Mouse (Mus musculus) stomach, postnatal 0 days (tissue): Measurements from ENCODE around the gene Aplp2. TPM values are rescaled to one million over a fixed set of nuclear protein-coding genes. Genes with fewer than 3 reads are reported as not detected.

Experiments used
- ATAC-seq: fragments of 200-750 bp; cut with Nextera tagmentation; 2 replicates; pipeline ENCODE4 v1.8.0; 2017; ENCODE audit not compliant: low FRiP score, low TSS enrichment
- DNase-seq: peaks from one replicate; pipeline ENCODE4 v3.0.0-alpha.2; 2016; ENCODE audit warnings: low spot score
- H3K27ac ChIP-seq: fragments of 300-500 bp; sonication (generic); replicated peaks from 2 replicates; pipeline ENCODE4 v1.5.1; 2014; ENCODE audit warnings: mild to moderate bottlenecking, control low read depth
- H3K27me3 ChIP-seq: fragments of 300-500 bp; sonication (generic); 2 replicates; pipeline ENCODE4 v1.6.1; 2014; ENCODE audit warnings: low read length; ENCODE audit not compliant: control insufficient read depth, insufficient read depth
- H3K36me3 ChIP-seq: fragments of 300-500 bp; sonication (generic); 2 replicates; pipeline ENCODE4 v1.6.1; 2014; ENCODE audit warnings: low read length, mixed read lengths; ENCODE audit not compliant: control insufficient read depth, insufficient read depth
- H3K4me1 ChIP-seq: fragments of 300-500 bp; sonication (generic); replicated peaks from 2 replicates; pipeline ENCODE4 v1.6.1; 2014; ENCODE audit warnings: antibody characterized with exemption; ENCODE audit not compliant: control insufficient read depth, insufficient read depth
- H3K4me2 ChIP-seq: fragments of 300-500 bp; sonication (generic); replicated peaks from 2 replicates; pipeline ENCODE4 v1.6.1; 2014; ENCODE audit warnings: low read depth, mild to moderate bottlenecking, control low read depth, moderate library complexity
- H3K4me3 ChIP-seq: fragments of 300-500 bp; sonication (generic); 2 replicates; pipeline ENCODE4 v1.5.1; 2014; ENCODE audit warnings: low read depth, low read length, control low read depth
- H3K9ac ChIP-seq: fragments of 300-500 bp; sonication (generic); 2 replicates; pipeline ENCODE4 v1.6.1; 2014; ENCODE audit warnings: mild to moderate bottlenecking, low read length, control low read depth, mixed read lengths
- H3K9me3 ChIP-seq: fragments of 300-500 bp; sonication (generic); 2 replicates; pipeline ENCODE4 v1.6.1; 2016; ENCODE audit warnings: low read length; ENCODE audit not compliant: control insufficient read depth
- CTCF ChIP-seq: IDR thresholded peaks from 2 replicates; pipeline ENCODE4 v1.5.1; 2016; ENCODE audit warnings: antibody characterized with exemption, low read depth, mild to moderate bottlenecking, moderate library complexity
- EP300 ChIP-seq: optimal IDR thresholded peaks from 2 replicates; pipeline ENCODE3; 2016; ENCODE audit warnings: antibody characterized with exemption
- WGBS: fragments of 180-500 bp; shearing (Covaris S2); extraction: QIAGEN DNeasy Blood & Tissue Kit; methylation state at CpG from one replicate; pipeline ENCODE4 v1.1.7; 2014; 5-methylcytosine and 5-hydroxymethylcytosine counted together
- polyA plus RNA-seq: library from polyadenylated mRNA; unstranded; fragments of >200 nt; fragmentation: Nextera tagmentation; extraction: Ambion mirVana; gene quantifications from 2 replicates; pipeline ENCODE4 v1.2.1, GENCODE M21; 2015

Gene Aplp2
- polyA plus RNA-seq, 1 experiment from 2014 or later = 187 TPM

DNA sequence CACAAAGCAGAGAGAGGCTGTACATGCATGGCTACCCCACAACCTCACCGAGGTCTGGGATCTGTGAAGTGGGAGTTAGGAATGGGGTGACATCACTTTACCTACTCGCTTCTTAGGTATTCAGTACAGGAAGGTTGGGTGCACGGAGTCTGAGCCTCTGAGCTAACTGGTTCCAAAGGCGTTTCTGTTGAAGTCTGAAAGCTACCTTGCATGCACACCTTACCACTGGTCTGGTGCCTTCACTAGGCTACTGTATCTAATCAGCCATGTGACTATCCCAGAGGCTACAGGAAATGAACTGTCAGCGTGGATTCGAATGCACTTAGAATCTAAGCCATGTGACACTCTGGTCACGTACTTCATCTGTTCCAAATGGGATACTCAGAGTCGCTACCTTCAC is 55.0 kb downstream of the Aplp2 start:
- no peaks in the 10 kb centered on the region for H3K27me3 ChIP-seq
- no peak for TF ChIP-seq EP300
- no peak for TF ChIP-seq CTCF
- no peak overlapping the region for H3K4me3 ChIP-seq
- ATAC-seq = no peak
- WGBS = 87% methylated on average over 8 of the region's 8 CpGs
- DNase-seq = no peak
- no peaks in the 10 kb centered on the region for H3K4me1 ChIP-seq
- H3K4me2 ChIP-seq = no peak overlapping the region
- no peaks in the 10 kb centered on the region for H3K9me3 ChIP-seq
- peaks cover 28% of the 10 kb centered on the region for H3K36me3 ChIP-seq
- H3K27ac ChIP-seq = no peak overlapping the region
- H3K9ac ChIP-seq = no peak overlapping the region

DNA sequence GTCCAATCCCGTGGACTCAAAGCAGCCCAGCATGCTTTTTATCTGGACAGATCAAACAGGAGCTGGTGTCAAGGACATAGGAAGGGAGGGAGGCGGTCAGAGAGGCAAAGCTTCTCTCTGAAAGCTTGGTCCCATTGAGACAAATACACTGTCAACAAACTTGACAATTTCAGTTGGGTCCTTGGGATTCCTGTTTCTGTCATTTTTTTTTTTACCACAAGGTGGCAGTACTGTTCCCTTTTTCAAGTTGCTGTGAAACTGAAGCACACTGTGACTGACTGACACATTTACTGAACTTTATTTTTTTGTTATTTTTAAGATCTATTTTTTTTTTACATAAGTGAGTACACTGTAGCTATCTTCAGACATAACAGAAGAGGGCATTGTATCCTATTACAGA is 60.6 kb downstream of the Aplp2 start:
- Histone ChIP-seq H3K36me3 (peaks cover 15% of the 10 kb centered on the region; the same call in 1 of the 2 replicates), H3K4me3 (no peak overlapping the region), H3K9ac (no peak overlapping the region), H3K27me3 (no peaks in the 10 kb centered on the region), H3K27ac (no peak overlapping the region), H3K9me3 (no peaks in the 10 kb centered on the region), H3K4me1 (no peaks in the 10 kb centered on the region), H3K4me2 (no peak overlapping the region)
- TF ChIP-seq CTCF (peak; percentile 83), EP300 (no peak)
- DNase-seq (no peak), ATAC-seq (no peak)
- 78% methylated on average over 2 of the region's 2 CpGs for WGBS

DNA sequence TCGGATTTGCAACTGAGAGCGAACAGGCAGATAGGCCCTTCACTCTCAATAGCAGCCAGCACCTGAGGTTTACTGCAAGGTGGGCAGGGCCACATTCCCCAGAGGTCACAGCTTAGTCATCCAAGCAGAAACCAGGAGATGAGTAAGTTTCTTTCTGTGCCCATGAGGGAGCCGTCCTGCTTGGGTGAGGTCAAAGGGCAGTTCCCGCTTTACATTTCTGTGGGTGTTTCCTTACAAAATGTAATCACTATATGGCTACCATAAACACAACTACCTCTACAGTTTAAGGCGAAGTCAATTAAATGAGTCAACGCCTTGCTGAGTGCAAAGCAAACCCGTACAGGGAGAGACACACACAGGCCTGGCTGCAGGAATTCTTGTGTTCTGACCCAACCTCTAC is 63.5 kb downstream of the Aplp2 start:
- Histone ChIP-seq H3K9me3 (no peaks in the 10 kb centered on the region), H3K27me3 (no peaks in the 10 kb centered on the region), H3K4me3 (no peak overlapping the region), H3K9ac (no peak overlapping the region), H3K4me1 (no peaks in the 10 kb centered on the region), H3K27ac (no peak overlapping the region), H3K4me2 (no peak overlapping the region), H3K36me3 (peaks cover 6% of the 10 kb centered on the region; the same call in 1 of the 2 replicates)
- ATAC-seq = peak; percentile 89
- DNase-seq = peak; percentile 65
- WGBS = 56% methylated on average over 7 of the region's 7 CpGs
- TF ChIP-seq CTCF (no peak), EP300 (no peak)

DNA sequence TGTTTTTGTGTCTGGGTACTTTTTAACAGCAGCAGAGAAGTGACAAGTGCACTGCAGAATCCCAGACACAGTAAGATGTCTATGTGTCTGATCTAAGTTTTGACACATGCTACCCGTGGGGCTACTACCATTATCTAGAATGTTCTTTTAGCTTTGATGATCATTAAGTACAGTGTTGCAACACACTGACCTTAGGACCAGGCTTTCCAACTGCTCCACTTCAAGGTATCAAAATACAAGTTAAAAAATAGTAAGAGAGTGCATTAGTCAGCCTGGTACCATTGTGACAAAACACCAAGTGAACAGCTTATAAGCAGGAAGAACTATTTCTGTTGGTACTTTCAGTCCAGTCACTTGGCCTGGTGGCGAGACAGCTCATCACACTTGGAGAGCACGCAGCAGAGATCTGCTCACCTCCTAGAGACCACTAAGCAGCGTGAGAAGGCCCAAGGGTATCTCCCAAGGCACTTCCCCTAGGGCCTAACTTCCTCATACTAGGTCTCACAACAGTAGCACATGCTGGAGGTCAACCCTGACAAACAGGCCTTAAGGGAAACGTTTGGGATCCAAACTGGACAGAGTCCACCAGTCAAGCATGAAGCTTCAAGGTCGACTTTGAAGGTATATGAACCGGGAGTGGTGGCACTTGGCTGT is 66.2 kb downstream of the Aplp2 start:
- 81% methylated on average over 7 of the region's 7 CpGs for WGBS
- H3K27ac ChIP-seq = no peak overlapping the region
- H3K9ac ChIP-seq = no peak overlapping the region
- no peak overlapping the region for H3K4me3 ChIP-seq
- H3K4me1 ChIP-seq = no peaks in the 10 kb centered on the region
- DNase-seq (no peak), ATAC-seq (no peak)
- H3K4me2 ChIP-seq = no peak overlapping the region
- H3K27me3 ChIP-seq = no peaks in the 10 kb centered on the region
- TF ChIP-seq CTCF = no peak
- no peak for TF ChIP-seq EP300
- H3K36me3 ChIP-seq = peaks cover 6% of the 10 kb centered on the region; the same call in 1 of the 2 replicates
- no peaks in the 10 kb centered on the region for H3K9me3 ChIP-seq

DNA sequence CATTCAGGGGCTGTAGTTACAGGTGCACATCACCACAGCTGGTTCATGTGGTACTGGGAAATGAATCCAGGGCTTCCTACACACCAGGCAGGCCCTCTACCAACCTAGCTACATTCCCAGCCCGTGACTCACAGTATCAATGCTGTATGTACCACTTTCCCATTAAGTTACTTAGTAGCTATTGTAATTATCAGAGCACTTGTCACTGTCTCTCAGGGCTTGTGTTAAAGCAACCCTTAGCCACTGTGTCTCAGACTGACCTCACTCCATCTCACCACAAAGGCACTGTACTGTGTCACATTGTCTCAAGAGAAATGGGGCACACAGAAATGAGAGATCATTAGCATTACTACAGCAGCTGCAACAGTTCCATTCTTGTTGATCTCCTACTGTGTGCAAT is 68.7 kb downstream of the Aplp2 start:
- Histone ChIP-seq H3K27ac (no peak overlapping the region), H3K4me1 (no peaks in the 10 kb centered on the region), H3K4me3 (no peak overlapping the region), H3K9ac (no peak overlapping the region), H3K4me2 (no peak overlapping the region), H3K9me3 (no peaks in the 10 kb centered on the region), H3K36me3 (no peaks in the 10 kb centered on the region), H3K27me3 (no peaks in the 10 kb centered on the region)
- 89% methylated on average over 1 of the region's 1 CpGs for WGBS
- DNase-seq (no peak), ATAC-seq (no peak; the same call in 1 of the 2 replicates)
- no peak for TF ChIP-seq EP300
- TF ChIP-seq CTCF = no peak

DNA sequence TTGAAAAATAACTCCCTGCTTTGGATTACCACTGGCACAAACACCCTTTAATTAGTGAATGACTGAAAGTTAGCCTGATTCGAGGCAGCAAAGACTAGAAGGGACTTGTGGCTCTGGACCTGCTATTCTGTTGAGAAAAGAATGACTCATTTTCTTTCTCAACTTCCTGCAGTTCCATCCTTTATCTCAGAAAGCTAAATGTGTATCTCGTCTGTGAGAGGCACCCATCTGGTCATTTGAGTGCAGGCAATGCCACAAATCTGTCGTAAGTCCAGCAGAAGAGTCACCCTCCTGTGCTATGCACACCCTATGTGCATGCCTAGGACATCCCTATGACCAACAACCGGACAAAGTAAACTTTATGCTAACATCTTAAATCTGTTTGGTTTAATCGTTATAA is 78.5 kb downstream of the Aplp2 start:
- WGBS = 71% methylated on average over 5 of the region's 5 CpGs
- DNase-seq (no peak), ATAC-seq (no peak)
- Histone ChIP-seq H3K27me3 (no peaks in the 10 kb centered on the region), H3K4me3 (no peak overlapping the region), H3K27ac (no peak overlapping the region), H3K9me3 (no peaks in the 10 kb centered on the region), H3K4me2 (no peak overlapping the region), H3K36me3 (no peaks in the 10 kb centered on the region), H3K4me1 (no peaks in the 10 kb centered on the region), H3K9ac (no peak overlapping the region)
- TF ChIP-seq EP300 = no peak
- TF ChIP-seq CTCF = no peak
